Mouse (Mus musculus): Measurements from ENCODE around the gene Gm5475.

- TF ChIP-seq GATA1 (IDR thresholded peaks at IDR 0.05; ENCODE audit: borderline replicate concordance, low read length) (no peak), FLI1 (IDR thresholded peaks at IDR 0.05; ENCODE audit: low read length) (no peak)
Observed at GRCm38 (mm10) chr15:100401811-100402210, 20.1 kb upstream of the Gm5475 start.
